Mouse (Mus musculus) brain, adult 2 months (tissue): ENCODE results near the gene March4.

ENCODE experiments used
- DNase-seq: peaks from one replicate; pipeline ENCODE4 v3.0.0; 2011; ENCODE audit warnings: low read depth, low spot score

Gene March4

DNA sequence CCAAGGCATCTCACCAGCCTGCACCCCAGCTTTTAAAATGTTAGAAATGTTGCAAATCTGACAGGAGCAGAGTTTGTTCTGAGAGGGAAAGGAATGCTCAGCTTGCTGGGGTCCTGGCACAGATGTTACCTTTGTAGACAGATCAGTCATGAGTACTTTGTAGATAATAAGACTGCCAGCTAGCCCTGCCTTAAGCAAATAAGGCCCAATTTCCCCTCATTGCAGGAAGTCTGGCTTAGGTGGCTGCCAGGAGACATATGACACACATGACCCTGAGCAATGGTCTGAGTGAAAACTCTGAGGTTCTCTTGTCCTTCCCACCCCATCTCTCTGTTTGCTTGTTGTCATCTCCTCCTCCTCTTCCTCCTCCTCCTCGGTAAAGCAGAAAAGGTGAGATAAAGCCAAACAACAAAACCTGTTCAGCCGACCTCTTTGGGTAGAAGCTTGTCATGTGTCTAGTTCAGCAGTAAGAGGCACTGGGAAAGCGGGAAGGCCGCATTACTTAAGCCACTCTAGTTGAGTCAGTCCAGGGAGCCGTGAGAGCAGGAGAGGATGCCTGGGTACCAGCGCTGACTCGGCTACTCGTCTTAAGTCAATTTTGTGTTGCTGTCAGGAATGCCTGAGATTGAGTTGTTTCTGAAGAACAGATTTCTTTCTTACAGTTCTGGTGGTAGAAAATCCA is 136.9 kb downstream of the March4 start:
- no peak for DNase-seq

- no peak for DNase-seq
Measured at GRCm38 (mm10) chr1:72390420-72390819, 146.3 kb downstream of the March4 start.

DNA sequence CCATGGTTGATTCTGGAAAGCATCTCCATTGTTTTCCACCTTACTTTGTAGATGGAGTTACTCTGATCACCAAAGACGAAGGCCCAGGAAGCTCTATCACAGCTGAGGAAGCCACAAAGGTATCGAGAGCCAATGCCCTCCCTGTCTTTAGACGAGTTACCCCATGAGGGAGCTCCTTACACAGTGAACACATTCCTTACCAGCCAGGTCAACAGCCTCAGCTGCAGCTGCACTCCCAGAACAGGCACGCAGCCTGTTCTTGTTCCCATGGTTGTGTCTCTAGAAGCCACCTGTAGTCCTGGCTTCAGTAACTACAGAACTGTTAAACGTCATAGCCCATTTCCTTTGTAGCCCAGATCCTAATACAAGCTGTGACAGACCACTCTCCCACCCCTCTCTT is 153.1 kb downstream of the March4 start:
- peak; percentile 34 for DNase-seq

DNA sequence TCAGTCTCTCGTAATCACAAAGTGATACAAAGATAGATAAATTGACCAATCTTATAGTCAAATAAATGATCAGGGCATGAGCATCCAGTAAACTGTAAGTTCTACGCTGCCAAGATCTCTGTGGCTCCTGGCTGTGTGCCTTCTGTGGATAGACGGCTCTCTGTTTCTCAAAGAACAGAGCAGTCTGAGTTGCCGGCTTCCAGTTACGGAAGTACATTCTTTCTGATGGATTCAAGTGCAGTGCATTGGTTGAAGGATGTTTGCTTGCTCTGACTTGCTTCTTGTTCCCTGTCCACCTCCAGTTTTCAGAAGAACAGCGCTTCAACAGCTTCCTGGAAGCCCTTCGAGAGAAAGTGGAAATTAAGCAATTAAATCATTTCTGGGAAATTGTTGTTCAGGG is 153.7 kb downstream of the March4 start:
- DNase-seq = peak; percentile 22

DNA sequence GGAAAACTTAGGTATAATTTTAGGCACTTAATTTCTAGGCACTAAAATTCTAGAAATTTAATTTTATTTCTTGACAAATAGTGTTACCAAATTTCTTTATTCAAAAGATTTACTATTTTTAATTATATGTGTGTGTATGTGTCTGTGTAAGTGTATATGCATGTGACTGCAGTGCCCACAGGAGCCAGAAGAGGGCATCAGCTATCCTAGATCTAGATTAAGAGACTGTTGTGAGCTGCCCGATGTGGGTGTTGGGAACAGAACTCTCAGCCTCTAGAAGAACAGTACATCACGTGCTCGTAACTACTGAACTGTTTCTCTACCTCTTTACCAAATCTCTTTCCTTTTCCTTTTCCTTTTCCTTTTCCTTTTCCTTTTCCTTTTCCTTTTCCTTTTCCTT is 156.2 kb downstream of the March4 start:
- no peak for DNase-seq

DNA sequence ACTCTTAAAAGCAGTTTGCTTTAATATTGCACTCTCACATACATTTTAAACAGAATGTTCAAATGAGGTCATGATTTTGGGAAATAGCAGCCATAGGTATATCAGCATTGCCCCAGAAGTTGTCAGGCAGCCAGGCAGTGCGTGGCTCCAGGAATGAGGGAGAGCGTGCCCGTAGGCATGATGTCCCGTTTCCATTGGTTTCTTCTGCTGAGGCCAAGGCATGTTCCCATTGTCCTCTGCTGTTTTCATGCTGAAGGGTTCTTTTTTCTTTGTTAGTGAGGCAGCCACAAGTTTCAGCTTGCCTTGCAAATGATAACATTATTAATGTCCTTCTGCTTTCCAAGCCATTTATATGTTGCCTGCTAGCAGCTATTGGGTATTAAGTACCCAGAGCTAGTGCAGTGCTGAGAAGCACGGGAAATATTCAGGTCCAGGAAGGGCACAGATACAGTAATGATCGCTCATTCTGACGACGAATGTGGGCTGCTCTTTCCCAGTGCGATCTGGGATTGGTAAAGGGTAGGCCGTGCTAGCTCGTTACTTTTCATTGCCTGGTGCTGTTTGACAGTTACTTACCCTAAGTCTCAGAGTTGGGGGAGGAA is 156.9 kb downstream of the March4 start:
- no peak for DNase-seq

- no peak for DNase-seq
Measured at GRCm38 (mm10) chr1:72378151-72378550, 158.6 kb downstream of the March4 start.
